Mouse (Mus musculus) liver, postnatal 0 days (tissue): Measurements from ENCODE around the gene Inafm2.

ENCODE experiments used
- CTCF ChIP-seq: sonication (generic); IDR thresholded peaks from 2 replicates; pipeline ENCODE4 v1.5.1; 2016; ENCODE audit warnings: antibody characterized with exemption, low read depth
- EP300 ChIP-seq: IDR thresholded peaks from 2 replicates; pipeline ENCODE4 v1.6.1; 2016; ENCODE audit warnings: antibody characterized with exemption, low read depth, mild to moderate bottlenecking

- TF ChIP-seq CTCF, result no peak
- no peak for TF ChIP-seq EP300
Measured at GRCm38 (mm10) chr2:118775846-118776245, 30.3 kb downstream of the Inafm2 start.
